In the genomic region with DNA sequence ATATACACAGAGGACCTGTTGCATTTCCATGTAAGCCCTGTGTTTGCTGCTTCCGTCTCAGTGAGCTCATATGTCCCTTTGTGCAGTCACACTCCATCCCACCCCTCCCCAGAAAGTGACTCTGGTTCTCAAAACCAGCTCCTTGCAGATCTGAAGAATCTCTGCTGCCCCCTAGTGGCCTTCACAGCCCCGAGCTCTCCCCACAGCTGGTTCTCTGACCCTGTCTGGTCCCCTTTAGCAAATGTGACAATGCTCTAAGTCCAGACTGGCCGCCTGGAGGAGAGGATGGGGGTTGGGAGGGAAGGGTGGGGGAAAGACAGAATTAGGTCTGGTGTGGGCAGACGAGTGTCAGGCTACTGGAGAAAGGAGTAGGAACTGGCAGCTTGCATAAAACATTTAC, we compare ENCODE assay signal across 8 mouse cellular contexts. TPM values are rescaled to one million over a fixed set of nuclear protein-coding genes. Genes with fewer than 3 reads are reported as not detected.
DNase-seq lines count a peak whose midpoint lies in the region; ATAC-seq and TF ChIP-seq lines count a peak whose summit lies in the region.

No protein-coding gene starts in this region.

- H3K4me2 ChIP-seq in liver, postnatal 0 days (ENCODE audit: low read depth, low read length) = no peak overlapping the region
- no peak overlapping the region for H3K4me2 ChIP-seq in neural tube, embryonic 14.5 days (ENCODE audit: low read depth, low read length)

- TF ChIP-seq CTCF in liver, postnatal 0 days (IDR thresholded peaks at IDR 0.05; ENCODE audit: low read depth) = peak; percentile 83

- H3K27ac ChIP-seq in embryonic facial prominence, embryonic 10.5 days (replicated peaks) = no peak overlapping the region
- H3K27ac ChIP-seq in heart, embryonic 10.5 days = no peak overlapping the region
- no peak overlapping the region for H3K27ac ChIP-seq in liver, postnatal 0 days (ENCODE audit: low read depth)
- no peak overlapping the region for H3K27ac ChIP-seq in neural tube, embryonic 14.5 days (ENCODE audit: low read depth, low read length)

- no peaks in the 10 kb centered on the region for H3K27me3 ChIP-seq in embryonic facial prominence, embryonic 10.5 days (replicated peaks; ENCODE audit: low read depth, poor library complexity, severe bottlenecking)
- no peaks in the 10 kb centered on the region for H3K27me3 ChIP-seq in heart, embryonic 10.5 days (ENCODE audit: insufficient read depth, poor library complexity, severe bottlenecking)
- H3K27me3 ChIP-seq in liver, postnatal 0 days (ENCODE audit: insufficient read depth, low read length) = no peaks in the 10 kb centered on the region
- no peaks in the 10 kb centered on the region for H3K27me3 ChIP-seq in neural tube, embryonic 14.5 days (ENCODE audit: control insufficient read depth, insufficient read depth, low read length)

- no peak overlapping the region for H3K9ac ChIP-seq in liver, postnatal 0 days (replicated peaks)
- no peak overlapping the region for H3K9ac ChIP-seq in neural tube, embryonic 14.5 days (replicated peaks; ENCODE audit: low read depth, low read length)

- peak; percentile 35; the same call in 1 of the 2 replicates for ATAC-seq in liver, postnatal 0 days
- peak; percentile 65; the same call in 1 of the 2 replicates for ATAC-seq in neural tube, embryonic 14.5 days (ENCODE audit: low read depth)

- H3K9me3 ChIP-seq in embryonic facial prominence, embryonic 10.5 days = no peaks in the 10 kb centered on the region
- H3K9me3 ChIP-seq in heart, embryonic 10.5 days = no peaks in the 10 kb centered on the region
- no peaks in the 10 kb centered on the region for H3K9me3 ChIP-seq in liver, postnatal 0 days (ENCODE audit: low read length)
- H3K9me3 ChIP-seq in neural tube, embryonic 14.5 days (ENCODE audit: control insufficient read depth, low read length) = no peaks in the 10 kb centered on the region

- TF ChIP-seq EP300 in liver, postnatal 0 days (IDR thresholded peaks at IDR 0.05; ENCODE audit: low read depth) = no peak

- peaks cover 5% of the 10 kb centered on the region for H3K4me1 ChIP-seq in embryonic facial prominence, embryonic 10.5 days
- no peaks in the 10 kb centered on the region; the same call in 1 of the 2 replicates for H3K4me1 ChIP-seq in heart, embryonic 10.5 days
- H3K4me1 ChIP-seq in liver, postnatal 0 days (ENCODE audit: insufficient read depth) = no peaks in the 10 kb centered on the region
- H3K4me1 ChIP-seq in neural tube, embryonic 14.5 days (ENCODE audit: control insufficient read depth, insufficient read depth, low read length) = no peaks in the 10 kb centered on the region

- H3K4me3 ChIP-seq in embryonic facial prominence, embryonic 10.5 days = no peak overlapping the region
- H3K4me3 ChIP-seq in heart, embryonic 10.5 days = no peak overlapping the region
- no peak overlapping the region for H3K4me3 ChIP-seq in liver, postnatal 0 days (ENCODE audit: low read depth, low read length)
- no peak overlapping the region for H3K4me3 ChIP-seq in neural tube, embryonic 14.5 days (ENCODE audit: low read depth, low read length)

- WGBS in embryonic facial prominence, embryonic 10.5 days = 1% methylated on average over 4 of the region's 4 CpGs
- 0% methylated on average over 4 of the region's 4 CpGs for WGBS in heart, embryonic 10.5 days
- 2% methylated on average over 4 of the region's 4 CpGs for WGBS in liver, postnatal 0 days (ENCODE audit: insufficient replicate concordance)
- WGBS in neural tube, embryonic 14.5 days = 1% methylated on average over 4 of the region's 4 CpGs

- peak; percentile 87 for DNase-seq in CD4-positive, CD25-positive, alpha-beta regulatory T cell, adult 2 months (ENCODE audit: low read depth, low spot score)
- DNase-seq in adrenal gland, postnatal 10 days = peak; percentile 87
- peak; percentile 90 for DNase-seq in embryonic facial prominence, embryonic 10.5 days (ENCODE audit: low spot score)
- peak; percentile 92 for DNase-seq in heart, embryonic 10.5 days (ENCODE audit: low spot score)
- DNase-seq in kidney, adult 8-10 months = peak; percentile 43 to 64
- peak; percentile 83 for DNase-seq in liver, postnatal 0 days
- DNase-seq in telencephalon, adult 2 months (ENCODE audit: low read depth, low spot score) = peak; percentile 41

- H3K36me3 ChIP-seq in embryonic facial prominence, embryonic 10.5 days (replicated peaks) = peaks cover 11% of the 10 kb centered on the region
- H3K36me3 ChIP-seq in heart, embryonic 10.5 days = peaks cover 8% of the 10 kb centered on the region
- peaks cover 5% of the 10 kb centered on the region; the same call in 1 of the 2 replicates for H3K36me3 ChIP-seq in liver, postnatal 0 days (replicated peaks; ENCODE audit: insufficient read depth, low read length)
- H3K36me3 ChIP-seq in neural tube, embryonic 14.5 days (ENCODE audit: control insufficient read depth, insufficient read depth, low read length) = no peaks in the 10 kb centered on the region

RNA-seq across cellular contexts. Expression of gene Selenow, which starts 10.0 kb away (rescaled TPM):
- total RNA-seq in adrenal gland, postnatal 10 days (2021) = 100 to 1,000 TPM; 187 to 228 TPM
- 756 and 839 TPM in 2 replicates for polyA plus RNA-seq in embryonic facial prominence, embryonic 10.5 days (2016; fragmentation: Nextera tagmentation; extraction: Ambion mirVana)
- 750 and 752 TPM in 2 replicates for polyA plus RNA-seq in heart, embryonic 10.5 days (2016; fragmentation: Nextera tagmentation; extraction: Ambion mirVana)
- polyA plus RNA-seq in liver, postnatal 0 days (2015; fragmentation: Nextera tagmentation; extraction: Ambion mirVana) = 158 and 189 TPM in 2 replicates
- polyA plus RNA-seq in neural tube, embryonic 14.5 days (2014; fragmentation: Nextera tagmentation; extraction: Ambion mirVana) = 1,481 and 1,546 TPM in 2 replicates

RNA-seq across cellular contexts. Expression of gene Crxos, which starts 29.8 kb away (rescaled TPM):
- total RNA-seq in adrenal gland, postnatal 10 days (2021) = under 1 TPM in 1 of 2 experiments, not detected in 1; 0.42 TPM
- not detected in 2 replicates for polyA plus RNA-seq in embryonic facial prominence, embryonic 10.5 days (2016; fragmentation: Nextera tagmentation; extraction: Ambion mirVana)
- not detected in 2 replicates for polyA plus RNA-seq in heart, embryonic 10.5 days (2016; fragmentation: Nextera tagmentation; extraction: Ambion mirVana)
- polyA plus RNA-seq in liver, postnatal 0 days (2015; fragmentation: Nextera tagmentation; extraction: Ambion mirVana) = not detected in 2 replicates
- not detected in 2 replicates for polyA plus RNA-seq in neural tube, embryonic 14.5 days (2014; fragmentation: Nextera tagmentation; extraction: Ambion mirVana)

RNA-seq across cellular contexts. Expression of gene Crx, which starts 32.4 kb away (rescaled TPM):
- not detected for total RNA-seq in adrenal gland, postnatal 10 days (2021)
- polyA plus RNA-seq in embryonic facial prominence, embryonic 10.5 days (2016; fragmentation: Nextera tagmentation; extraction: Ambion mirVana) = 0.11 and 0.13 TPM in 2 replicates
- not detected in 2 replicates for polyA plus RNA-seq in heart, embryonic 10.5 days (2016; fragmentation: Nextera tagmentation; extraction: Ambion mirVana)
- not detected in 2 replicates for polyA plus RNA-seq in liver, postnatal 0 days (2015; fragmentation: Nextera tagmentation; extraction: Ambion mirVana)
- polyA plus RNA-seq in neural tube, embryonic 14.5 days (2014; fragmentation: Nextera tagmentation; extraction: Ambion mirVana) = not detected in 2 replicates

RNA-seq across cellular contexts. Expression of gene Nop53, which starts 33.7 kb away (rescaled TPM):
- total RNA-seq in adrenal gland, postnatal 10 days (2021) = 100 to 1,000 TPM; 198 to 201 TPM
- 180 and 185 TPM in 2 replicates for polyA plus RNA-seq in embryonic facial prominence, embryonic 10.5 days (2016; fragmentation: Nextera tagmentation; extraction: Ambion mirVana)
- polyA plus RNA-seq in heart, embryonic 10.5 days (2016; fragmentation: Nextera tagmentation; extraction: Ambion mirVana) = 136 and 152 TPM in 2 replicates
- polyA plus RNA-seq in liver, postnatal 0 days (2015; fragmentation: Nextera tagmentation; extraction: Ambion mirVana) = 82.6 and 90.6 TPM in 2 replicates
- polyA plus RNA-seq in neural tube, embryonic 14.5 days (2014; fragmentation: Nextera tagmentation; extraction: Ambion mirVana) = 99.9 and 122 TPM in 2 replicates

RNA-seq across cellular contexts. Expression of gene Ehd2, which starts 55.2 kb away (rescaled TPM):
- 100 to 1,000 TPM; 140 to 156 TPM for total RNA-seq in adrenal gland, postnatal 10 days (2021)
- 11.6 and 13.8 TPM in 2 replicates for polyA plus RNA-seq in embryonic facial prominence, embryonic 10.5 days (2016; fragmentation: Nextera tagmentation; extraction: Ambion mirVana)
- 22.1 and 26.2 TPM in 2 replicates for polyA plus RNA-seq in heart, embryonic 10.5 days (2016; fragmentation: Nextera tagmentation; extraction: Ambion mirVana)
- 1.9 and 2.7 TPM in 2 replicates for polyA plus RNA-seq in liver, postnatal 0 days (2015; fragmentation: Nextera tagmentation; extraction: Ambion mirVana)
- 3.2 and 5.5 TPM in 2 replicates for polyA plus RNA-seq in neural tube, embryonic 14.5 days (2014; fragmentation: Nextera tagmentation; extraction: Ambion mirVana)

Comparison
In these comparisons a context has a peak if more than half of its experiments do, and no peak if none do; other contexts are left out.
1. DNase-seq: peak in every context shown above with its lines; median percentile 92 in heart, embryonic 10.5 days; 90 in embryonic facial prominence, embryonic 10.5 days; 87 in CD4-positive, CD25-positive, alpha-beta regulatory T cell, adult 2 months; 87 in adrenal gland, postnatal 10 days; 83 in liver, postnatal 0 days; 54 in kidney, adult 8-10 months; 41 in telencephalon, adult 2 months.